Mouse (Mus musculus) megakaryocyte-erythroid progenitor cell, adult 5-6 weeks (primary cell): ENCODE data around the gene Gse1. TPM values are rescaled to one million over a fixed set of nuclear protein-coding genes. Genes with fewer than 3 reads are reported as not detected.

Source experiments
- ATAC-seq: replicated peaks from 2 replicates; pipeline ENCODE4 v1.8.0; 2016; ENCODE audit warnings: mild to moderate bottlenecking, inconsistent platforms; ENCODE audit not compliant: severe bottlenecking, poor library complexity, low FRiP score, low TSS enrichment
- total RNA-seq, 2 experiments: library from RNA; stranded (forward) in 1 of 2; stranded (reverse) in 1 of 2; fragments of 200-1000, 215-1000 nt in 1 of 2; fragments of >200 nt in 1 of 2; fragmentation: Nextera tagmentation in 1 of 2; gene quantifications; 2 replicates each; pipeline ENCODE4 v1.2.3; 2014 to 2017

The Gse1 gene
- total RNA-seq, 2 experiments from 2014 or later: 27.2 to 80.6 TPM

DNA sequence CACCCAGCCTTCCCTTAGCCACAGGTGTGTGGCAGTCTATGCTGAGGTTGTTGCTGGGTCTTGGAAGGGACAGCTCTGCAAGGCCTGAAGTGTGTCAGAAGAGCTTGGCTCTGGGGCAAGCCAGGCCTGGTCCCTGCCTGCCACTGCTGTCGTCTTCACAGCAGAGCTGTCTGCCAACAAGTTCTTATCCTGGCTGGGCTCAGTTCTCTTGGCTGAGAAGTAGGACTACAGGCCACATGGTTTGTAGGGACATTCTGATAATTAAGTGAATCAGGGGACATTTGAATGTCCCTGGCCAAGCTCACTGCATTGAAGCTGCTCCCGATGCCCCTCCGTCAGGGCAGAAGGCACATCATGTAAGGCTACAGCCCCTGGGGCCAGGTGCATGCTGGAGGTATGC lies 3.6 kb downstream of the Gse1 start:
- no peak for ATAC-seq

DNA sequence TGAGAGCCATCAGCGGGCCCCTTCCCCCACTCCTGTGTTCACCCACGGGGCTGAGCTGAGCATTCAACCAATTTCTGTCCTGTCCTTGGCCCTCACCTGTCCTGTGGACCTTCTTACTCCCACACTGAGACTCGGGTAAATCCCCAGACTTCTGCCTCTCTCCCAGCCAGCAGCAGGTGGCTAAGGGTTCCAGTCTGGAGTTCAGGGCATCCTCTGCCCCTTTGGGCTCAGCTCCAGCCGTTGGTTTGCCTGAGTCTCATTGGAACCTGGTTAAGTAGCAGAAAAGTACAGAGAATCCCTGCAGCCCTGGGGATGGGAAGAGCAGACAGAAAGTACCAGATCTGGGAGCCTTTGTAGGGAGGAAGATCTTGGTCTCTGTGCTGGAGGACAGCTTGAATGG lies 4.1 kb downstream of the Gse1 start:
- ATAC-seq: no peak

DNA sequence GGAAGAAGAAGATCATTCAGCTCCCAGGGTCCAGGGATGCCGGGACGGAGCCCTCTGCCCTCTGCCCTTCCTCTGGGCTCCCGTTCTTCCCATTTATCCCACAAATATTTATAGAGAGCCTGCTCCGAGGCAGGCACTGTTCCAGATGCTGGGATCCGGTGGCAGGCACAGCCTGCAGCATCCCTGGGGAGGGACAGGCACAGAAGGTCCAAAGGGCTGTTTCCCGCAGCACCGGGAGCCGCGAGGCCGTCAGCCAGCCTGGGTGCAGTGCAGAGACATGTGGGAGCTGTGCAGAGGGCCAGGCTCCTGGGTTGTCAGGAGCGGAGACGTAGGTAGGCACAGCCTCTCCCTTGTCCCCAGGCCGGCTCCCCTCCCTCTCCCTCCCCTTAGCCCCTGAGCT lies 4.7 kb downstream of the Gse1 start:
- no peak for ATAC-seq

DNA sequence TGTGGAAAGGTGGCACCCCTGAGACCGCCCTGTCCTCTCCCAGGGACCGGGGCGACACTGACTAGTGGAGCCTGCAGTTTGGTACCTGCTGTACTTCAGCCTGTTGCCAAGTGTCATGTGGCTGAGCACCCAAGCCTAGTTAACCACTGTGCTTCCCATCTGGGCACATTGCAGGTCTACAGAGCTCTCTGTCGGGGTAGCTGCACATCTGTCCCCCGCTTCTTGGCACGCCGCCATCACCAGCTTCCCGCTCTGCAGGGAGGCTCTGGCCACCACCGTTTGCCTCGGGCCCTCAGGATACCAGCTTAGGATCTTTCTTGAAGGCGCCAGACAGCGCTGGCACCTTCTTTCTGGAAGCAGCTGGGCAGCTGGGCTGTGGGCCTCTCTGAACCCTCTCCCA lies 6.2 kb downstream of the Gse1 start:
- ATAC-seq: no peak

DNA sequence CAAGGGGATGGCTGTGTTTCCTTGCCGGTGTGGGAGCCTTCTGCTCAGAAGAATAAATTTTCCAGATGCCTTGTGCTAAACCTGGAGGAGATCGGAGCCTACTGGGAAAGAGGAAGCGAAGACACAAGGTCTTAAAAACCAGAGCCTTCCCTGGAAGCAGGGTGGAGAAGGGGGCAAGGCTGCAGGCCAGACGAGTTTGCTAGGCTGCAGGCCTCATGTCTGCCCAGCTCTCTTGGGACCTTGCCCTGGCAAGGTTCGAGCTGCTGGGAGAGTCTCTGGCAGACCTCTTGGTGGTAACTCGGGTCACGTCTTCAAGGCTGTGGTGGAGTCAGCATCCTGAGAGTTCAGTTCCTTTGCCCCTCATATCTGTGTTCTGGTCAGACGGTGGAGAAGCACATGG lies 6.6 kb downstream of the Gse1 start:
- ATAC-seq: no peak

DNA sequence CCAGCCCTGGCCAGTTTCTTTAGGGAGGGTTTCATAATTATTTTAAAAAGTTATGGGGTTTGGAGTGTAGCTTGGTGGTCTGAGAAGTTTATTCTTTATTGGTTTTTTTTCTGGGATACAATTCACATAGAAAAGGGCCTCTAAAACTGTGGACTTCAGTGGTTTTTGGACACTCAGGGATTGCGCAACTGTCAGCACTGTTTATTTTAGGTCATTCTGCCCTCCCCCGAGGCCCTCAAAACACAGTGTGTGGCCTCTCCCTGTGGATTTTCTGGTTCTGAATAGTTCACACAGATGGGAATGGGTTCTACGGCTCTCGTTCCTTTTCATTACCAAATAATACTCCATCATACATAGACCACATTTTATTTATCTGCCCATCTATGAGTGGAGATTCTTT lies 15.0 kb downstream of the Gse1 start:
- ATAC-seq: no peak

DNA sequence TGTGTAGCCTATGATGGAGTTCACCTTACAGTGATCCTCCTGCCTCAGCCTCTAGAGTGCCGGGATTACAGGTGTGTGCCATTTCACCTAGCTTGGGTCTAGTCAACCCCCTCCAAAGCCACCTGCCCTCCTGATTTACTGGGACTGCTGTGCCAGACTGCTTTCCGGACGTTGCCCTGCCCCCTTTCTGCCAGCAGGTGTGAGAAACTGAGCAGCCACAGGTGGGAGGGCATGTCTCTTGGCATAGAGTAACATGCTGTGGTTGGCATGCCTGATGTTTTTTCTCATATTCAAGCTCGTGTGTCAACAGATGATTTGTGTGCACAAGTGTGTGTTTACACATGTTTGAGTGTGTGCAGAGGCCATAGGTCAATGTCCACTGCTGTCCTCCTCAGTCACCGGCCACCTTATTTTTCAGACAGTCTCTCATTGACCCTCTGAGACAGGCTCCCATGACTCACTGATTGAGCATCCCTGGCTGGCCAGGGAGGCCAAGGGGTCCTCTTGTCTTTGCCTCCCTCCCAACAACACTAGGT lies 15.7 kb downstream of the Gse1 start:
- no peak for ATAC-seq

DNA sequence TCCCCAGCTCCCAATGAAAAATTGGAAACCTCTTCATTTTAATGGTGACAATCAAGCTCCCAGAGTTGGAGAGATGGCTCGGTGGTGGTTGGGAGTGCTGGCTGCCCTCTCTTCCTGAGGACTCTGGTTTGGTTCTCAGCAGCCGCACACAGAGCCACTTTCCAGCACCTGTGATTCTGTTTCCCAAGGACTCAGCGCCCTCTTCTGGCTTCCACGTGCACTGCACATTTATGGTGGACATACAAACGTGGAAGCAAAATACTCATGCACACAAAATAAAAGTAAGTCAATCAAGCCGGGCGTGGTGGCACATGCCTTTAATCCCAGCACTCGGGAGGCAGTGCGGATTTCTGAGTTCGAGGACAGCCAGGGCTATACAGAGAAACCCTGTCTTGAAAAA lies 16.3 kb downstream of the Gse1 start:
- ATAC-seq: no peak

DNA sequence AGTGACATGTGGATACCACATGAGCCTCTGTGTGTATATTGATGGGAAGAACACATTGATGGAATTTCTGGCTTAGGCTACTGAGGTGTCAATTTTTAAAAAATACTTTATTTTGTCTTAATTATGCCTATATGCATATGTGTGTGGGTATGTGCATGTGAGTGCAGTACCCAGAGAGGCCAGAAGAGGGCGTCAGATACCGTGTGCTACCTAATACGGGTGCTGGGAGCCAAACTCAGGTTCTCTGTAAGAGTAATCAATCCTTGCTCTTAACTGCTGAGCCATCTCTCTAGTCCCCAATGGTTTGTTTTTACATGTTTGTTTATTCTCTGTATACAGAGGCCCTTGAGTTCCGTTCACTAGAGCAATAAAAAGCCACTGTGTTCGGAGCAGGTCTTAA lies 19.4 kb downstream of the Gse1 start:
- no peak for ATAC-seq

DNA sequence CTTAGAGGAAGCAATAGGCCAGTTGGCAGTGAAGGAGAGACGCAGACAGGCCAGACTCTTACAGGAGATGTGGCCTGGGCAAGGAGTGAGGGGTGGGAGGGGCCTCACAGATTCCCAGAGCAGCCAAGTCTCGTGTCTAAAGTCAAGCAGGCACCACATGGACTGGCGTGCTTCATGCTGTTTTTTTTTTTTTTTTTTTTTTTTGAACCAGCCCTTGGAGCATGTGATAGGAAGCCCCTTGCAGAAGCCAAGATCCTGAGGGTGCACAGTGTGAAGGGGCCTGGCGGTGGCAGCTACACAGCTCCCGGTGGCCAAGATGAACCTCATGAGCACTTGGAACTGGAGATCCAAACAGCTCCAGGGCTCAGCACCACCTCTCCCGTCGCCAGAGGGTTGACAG lies 19.8 kb downstream of the Gse1 start:
- no peak for ATAC-seq

DNA sequence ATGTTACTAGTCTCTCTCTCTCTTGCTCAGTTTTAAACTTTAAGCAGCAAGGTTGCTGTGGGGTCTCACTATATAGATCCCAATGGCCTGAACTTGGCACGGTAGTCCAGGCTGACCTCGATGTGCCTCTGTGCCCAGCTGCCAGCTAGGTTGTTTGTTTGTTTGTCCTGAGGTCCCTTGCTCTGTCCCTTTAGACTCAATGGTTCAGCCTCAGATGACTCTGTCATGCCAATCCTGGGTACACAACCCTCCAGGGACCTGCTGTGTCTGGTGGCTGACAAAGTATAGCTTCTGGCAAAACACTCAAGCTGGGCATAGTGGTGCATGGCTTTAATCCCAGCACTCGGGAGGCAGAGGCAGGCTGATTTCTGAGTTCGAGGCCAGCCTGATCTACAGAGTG lies 20.2 kb downstream of the Gse1 start:
- ATAC-seq: no peak

DNA sequence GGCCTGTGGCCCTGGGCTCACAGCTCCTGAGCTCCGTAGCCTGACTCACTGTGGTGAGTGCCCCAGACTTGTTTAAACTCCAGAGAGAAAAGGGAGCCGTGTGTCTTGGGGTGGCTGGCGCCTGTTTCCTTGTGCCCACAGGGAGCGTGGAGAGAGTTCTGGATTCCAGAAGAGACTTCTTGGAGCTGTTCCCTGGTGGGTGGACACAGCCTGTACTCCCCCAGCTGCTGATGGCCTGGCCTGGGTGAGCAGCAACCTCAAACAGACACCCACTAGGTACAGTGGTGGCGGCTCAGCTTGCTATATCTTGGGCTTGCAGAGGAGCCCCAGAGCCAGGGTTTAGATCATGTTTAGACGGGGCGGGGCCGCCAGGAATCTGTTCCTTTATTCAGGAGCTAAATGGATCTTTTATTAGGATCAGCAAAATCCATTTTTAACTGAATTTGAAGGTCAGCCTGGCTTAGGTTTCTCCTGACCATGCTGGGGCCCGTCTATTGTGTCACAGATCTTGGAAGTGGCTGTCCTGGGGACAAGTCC lies 21.6 kb downstream of the Gse1 start:
- ATAC-seq: no peak

DNA sequence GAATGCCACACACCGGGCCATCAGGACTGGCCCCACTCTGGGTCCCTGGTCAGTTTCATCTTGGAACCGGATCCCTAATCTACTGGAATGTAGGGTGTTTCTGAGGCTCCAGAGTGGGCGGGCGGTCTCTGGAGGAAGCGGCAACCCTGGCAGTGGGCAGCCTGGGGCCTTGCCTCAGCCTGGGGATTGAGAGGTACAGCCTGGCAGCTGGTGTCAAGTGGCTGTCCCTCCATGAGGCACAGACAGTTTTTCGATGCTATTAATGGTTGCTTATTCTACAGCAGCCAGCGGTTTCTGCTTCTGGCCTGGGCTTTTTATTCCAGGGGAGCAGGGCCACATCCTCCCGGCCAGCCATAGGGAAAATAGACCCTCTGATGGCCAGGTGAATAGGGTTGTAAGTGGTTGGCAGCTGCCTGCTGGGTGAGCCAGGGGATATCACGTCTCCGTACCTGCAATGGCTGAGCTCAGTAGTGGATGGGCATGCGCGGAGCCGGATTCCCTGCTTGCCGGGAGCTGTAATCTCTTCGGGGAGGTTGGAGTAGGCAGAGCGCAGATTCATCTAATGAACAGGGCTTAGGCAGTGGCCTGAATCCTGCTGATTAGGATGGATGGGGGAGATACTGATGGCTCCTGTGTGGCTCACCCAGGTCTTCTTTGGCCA lies 22.6 kb downstream of the Gse1 start:
- no peak for ATAC-seq

DNA sequence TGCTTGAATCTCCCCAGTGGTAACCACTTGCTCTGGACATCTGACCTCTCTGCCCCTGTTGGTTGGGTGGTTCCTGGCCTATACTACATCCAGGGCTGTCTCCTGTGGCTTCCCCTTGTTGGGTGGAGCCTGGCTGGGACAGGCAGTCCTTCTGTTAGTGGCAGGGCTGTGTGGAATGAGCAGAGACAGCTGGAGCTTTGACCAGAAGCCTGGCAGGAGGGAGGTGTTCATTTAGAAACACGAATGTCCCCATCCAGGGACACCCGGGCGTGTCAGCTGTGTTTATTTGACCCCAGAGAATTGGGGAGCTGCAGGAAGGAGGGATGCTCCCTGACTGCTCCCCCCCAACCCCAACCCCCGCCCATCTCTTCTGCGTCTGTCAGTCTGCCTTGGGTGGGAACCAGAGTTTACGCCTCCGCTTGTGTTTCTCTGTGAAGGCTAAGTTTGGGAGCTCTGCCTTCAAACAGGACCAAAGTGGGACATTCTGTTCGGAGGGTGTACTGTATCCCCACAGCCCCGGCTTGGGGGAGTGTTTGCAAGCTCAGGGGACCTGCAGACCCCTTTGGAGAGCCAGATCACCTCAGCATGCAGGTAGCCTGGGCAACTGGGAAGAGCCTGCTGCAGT lies 23.3 kb downstream of the Gse1 start:
- no peak for ATAC-seq

DNA sequence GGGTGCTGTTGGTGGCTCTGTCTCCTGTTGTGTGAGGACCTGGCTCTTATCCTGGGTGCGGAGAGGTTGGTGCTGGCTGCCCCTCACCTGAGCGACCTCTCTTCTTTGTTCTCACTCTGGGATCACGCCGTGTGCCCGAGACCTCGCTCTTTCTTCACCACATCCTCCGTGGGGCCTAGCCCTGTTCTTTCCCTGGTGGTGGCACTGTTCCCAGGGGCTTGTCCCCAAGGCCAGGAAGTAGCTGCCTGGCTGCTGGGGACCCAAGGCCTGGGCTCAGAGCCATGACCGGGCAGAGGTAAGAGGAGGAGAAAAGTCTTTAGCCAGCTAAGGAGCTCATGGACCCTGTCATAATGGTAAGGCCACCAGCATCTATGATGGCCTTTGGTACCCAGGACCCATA lies 25.4 kb downstream of the Gse1 start:
- ATAC-seq: no peak

DNA sequence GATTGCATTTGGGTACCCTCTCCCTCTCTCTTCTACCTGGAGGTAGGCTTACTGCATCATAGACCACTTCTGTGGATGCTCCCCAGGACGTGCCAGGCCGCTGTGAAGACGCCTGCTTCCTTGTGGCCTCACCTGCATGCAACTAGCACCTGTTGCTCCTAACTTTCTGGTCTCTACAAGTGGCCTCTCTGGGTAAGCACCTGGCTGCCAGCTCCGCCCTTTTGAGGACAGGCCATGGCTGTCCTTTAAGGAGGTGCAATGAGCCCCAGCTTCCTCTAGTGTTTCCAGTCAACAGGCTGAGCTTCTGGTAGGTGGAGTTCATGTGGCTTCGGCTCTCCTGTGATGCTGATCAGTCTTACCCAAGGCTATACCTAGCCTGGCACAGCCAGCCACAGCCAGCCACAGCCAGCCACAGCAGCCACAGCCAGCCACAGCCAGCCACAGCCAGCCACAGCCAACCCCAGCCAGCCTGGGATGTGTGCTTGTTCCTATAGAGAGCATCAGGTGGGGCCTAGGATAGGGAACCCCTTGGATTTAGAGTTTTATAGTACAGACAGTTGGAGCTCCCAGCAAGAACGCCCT lies 27.2 kb downstream of the Gse1 start:
- ATAC-seq: no peak

DNA sequence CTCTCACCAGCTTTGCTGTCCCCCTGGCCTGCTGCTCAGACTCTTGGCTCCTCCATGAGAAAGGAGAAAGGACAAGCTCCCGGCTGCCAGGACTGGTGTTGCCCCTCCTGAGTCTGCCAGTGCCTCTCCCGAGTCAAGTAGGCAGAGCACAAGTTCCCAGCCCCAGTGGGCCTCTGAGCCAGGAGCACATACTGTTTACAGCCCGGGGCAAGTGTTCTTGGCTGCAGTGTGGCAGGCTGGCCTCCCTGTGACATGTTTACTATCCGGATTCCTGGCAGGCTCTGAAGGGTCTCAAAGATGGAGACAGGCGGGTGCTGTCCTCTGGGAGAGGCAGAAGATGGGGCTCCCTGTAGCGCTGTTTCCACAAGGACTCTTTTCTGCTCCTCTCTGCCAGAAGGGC lies 28.7 kb downstream of the Gse1 start:
- ATAC-seq: no peak

DNA sequence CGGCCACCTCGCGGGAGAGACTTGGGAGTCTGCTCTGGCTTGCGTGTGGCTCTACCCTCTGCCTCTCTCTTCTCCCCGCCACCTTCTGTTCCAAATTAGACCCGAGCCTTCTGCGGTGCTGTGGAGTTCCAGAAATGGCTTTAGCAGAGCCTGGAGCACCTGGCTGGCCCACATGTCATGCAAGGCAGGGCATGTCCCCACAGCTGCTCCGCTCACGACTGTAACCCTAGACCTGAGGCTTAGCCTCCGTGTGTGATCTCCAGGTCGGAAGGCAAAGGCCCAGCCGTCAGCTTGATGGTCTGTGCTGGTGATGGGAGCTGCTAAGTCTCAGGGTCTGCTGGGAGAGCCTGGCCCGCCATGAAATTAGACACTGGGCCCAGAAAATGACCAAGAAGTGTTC lies 30.9 kb downstream of the Gse1 start:
- ATAC-seq: no peak

DNA sequence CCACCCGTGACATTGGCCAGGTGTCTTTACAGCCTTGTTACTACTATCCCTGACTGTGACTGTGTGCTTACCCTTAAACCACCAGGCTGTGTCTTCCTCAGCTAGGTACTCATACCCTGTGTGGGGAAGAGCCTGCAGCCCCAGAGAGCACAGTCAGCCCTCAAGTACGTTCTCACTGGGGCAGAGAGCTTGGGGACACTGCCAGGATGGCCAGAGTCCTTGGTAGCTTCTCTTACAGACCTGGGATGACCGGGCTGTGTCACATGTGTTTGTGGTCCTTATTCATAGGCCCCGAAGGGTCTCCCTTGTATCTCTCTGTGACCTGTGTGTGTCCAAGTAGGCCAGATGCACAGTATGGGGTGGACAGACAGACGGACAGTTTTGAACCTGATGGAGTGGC lies 32.4 kb downstream of the Gse1 start:
- ATAC-seq: no peak

DNA sequence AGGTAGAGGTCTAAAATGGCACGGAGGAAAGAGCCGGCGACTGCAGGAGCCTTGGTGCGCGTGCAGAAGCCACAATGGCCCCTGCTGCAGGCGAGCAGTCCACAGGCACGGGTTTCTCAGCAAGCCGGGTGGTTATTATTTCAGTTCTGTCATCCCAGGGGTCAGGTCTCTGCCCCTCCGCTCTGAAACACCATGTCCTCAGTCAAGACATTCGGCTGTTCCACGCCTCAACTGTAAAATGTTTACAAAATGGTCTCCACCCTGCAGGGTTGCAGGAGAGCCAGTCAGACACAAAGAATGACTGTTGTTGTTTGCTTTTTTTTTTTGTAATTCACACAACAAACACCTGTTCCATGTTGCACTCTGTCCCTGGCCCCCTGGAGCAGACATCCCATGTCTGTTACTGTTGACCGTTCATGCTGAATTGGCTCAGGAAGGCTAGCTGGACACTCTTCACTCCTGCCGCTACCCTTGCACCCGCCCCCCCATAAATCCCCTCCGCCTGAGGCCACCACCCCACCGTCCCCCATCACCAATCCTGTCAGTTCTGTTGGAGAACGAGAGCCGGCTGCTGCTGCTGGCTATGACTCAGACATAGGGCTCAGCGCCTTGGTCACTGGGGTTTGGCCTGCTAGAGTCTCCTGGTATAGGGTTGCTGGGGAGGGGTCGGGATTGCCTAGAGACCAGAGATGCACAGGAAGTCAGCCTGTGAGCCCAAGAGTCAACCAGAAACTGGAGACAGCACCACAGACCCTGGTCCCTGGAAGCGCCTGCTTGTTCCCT lies 33.3 kb downstream of the Gse1 start:
- no peak for ATAC-seq
